Mouse (Mus musculus) hindbrain, embryonic 11.5 days (tissue): ENCODE data around the gene Cpeb3. TPM values are rescaled to one million over a fixed set of nuclear protein-coding genes. Genes with fewer than 3 reads are reported as not detected.
"Not testable (repeated sequence)": the region's sequence is repeated elsewhere in the genome, so short reads cannot be mapped to it uniquely, and the experiment has no call there.

ENCODE experiments used
- ATAC-seq: fragments of 200-750 bp; cut with Nextera tagmentation; 2 replicates; pipeline ENCODE4 v1.8.0; 2017; ENCODE audit warnings: mild to moderate bottlenecking, moderate TSS enrichment, moderate library complexity; ENCODE audit not compliant: low FRiP score
- DNase-seq: peaks from one replicate; pipeline ENCODE4 v3.0.0-alpha.2; 2015; ENCODE audit warnings: low spot score
- H3K27ac ChIP-seq: fragments of 300-500 bp; sonication (generic); 2 replicates; pipeline ENCODE4 v1.5.1; 2014; ENCODE audit warnings: mild to moderate bottlenecking, low read depth, low read length
- H3K27me3 ChIP-seq: fragments of 300-500 bp; sonication (generic); 2 replicates; pipeline ENCODE4 v1.6.1; 2014; ENCODE audit warnings: mild to moderate bottlenecking, low read length, moderate library complexity, mixed read lengths; ENCODE audit not compliant: control insufficient read depth, insufficient read depth
- H3K36me3 ChIP-seq: fragments of 300-500 bp; sonication (generic); 2 replicates; pipeline ENCODE4 v1.6.1; 2014; ENCODE audit warnings: mild to moderate bottlenecking, low read length, moderate library complexity, mixed read lengths; ENCODE audit not compliant: control insufficient read depth, insufficient read depth
- H3K4me1 ChIP-seq: fragments of 300-500 bp; sonication (generic); replicated peaks from 2 replicates; pipeline ENCODE4 v1.6.1; 2014; ENCODE audit warnings: low read length, mixed read lengths; ENCODE audit not compliant: control insufficient read depth, insufficient read depth
- H3K4me2 ChIP-seq: fragments of 300-500 bp; sonication (generic); replicated peaks from 2 replicates; pipeline ENCODE4 v1.6.1; 2014; ENCODE audit warnings: mild to moderate bottlenecking, low read depth, low read length
- H3K4me3 ChIP-seq: fragments of 300-500 bp; sonication (generic); 2 replicates; pipeline ENCODE4 v1.5.1; 2014; ENCODE audit warnings: low read depth, low read length
- H3K9ac ChIP-seq: fragments of 300-500 bp; sonication (generic); 2 replicates; pipeline ENCODE4 v1.6.1; 2014; ENCODE audit warnings: low read depth, low read length
- H3K9me3 ChIP-seq: fragments of 300-500 bp; sonication (generic); 2 replicates; pipeline ENCODE4 v1.6.1; 2016; ENCODE audit warnings: low read length; ENCODE audit not compliant: control insufficient read depth
- WGBS: fragments of 180-500 bp; shearing (Covaris S2); extraction: QIAGEN DNeasy Blood & Tissue Kit; methylation state at CpG from one replicate; pipeline ENCODE4 v1.1.7; 2014; 5-methylcytosine and 5-hydroxymethylcytosine counted together
- polyA plus RNA-seq: library from polyadenylated mRNA; unstranded; fragments of >200 nt; fragmentation: Nextera tagmentation; extraction: Ambion mirVana; gene quantifications from 2 replicates; pipeline ENCODE4 v1.2.1, GENCODE M21; 2014

Cpeb3 gene
- polyA plus RNA-seq, 1 experiment from 2014 or later: 4.9 TPM

GRCm38 (mm10) chr19:37145401-37145800 lies 63.0 kb downstream of the Cpeb3 start:
- H3K4me3 ChIP-seq: no peak overlapping the region
- no peak overlapping the region for H3K27ac ChIP-seq
- DNase-seq (no peak), ATAC-seq (no peak)
- no peaks in the 10 kb centered on the region for H3K27me3 ChIP-seq
- WGBS: 91% methylated on average over 5 of the region's 5 CpGs
- H3K4me2 ChIP-seq: no peak overlapping the region
- H3K9me3 ChIP-seq: no peaks in the 10 kb centered on the region
- no peaks in the 10 kb centered on the region for H3K36me3 ChIP-seq
- H3K9ac ChIP-seq: no peak overlapping the region
- no peaks in the 10 kb centered on the region for H3K4me1 ChIP-seq

GRCm38 (mm10) chr19:37141623-37142022 lies 66.8 kb downstream of the Cpeb3 start:
- Histone ChIP-seq H3K4me1 (no peaks in the 10 kb centered on the region), H3K9me3 (no peaks in the 10 kb centered on the region), H3K27me3 (no peaks in the 10 kb centered on the region), H3K4me3 (no peak overlapping the region), H3K9ac (no peak overlapping the region), H3K27ac (no peak overlapping the region), H3K4me2 (no peak overlapping the region), H3K36me3 (no peaks in the 10 kb centered on the region)
- WGBS: 79% methylated on average over 4 of the region's 4 CpGs
- no peak for ATAC-seq
- DNase-seq: no peak

- no peak for DNase-seq
- Histone ChIP-seq H3K4me1 (no peaks in the 10 kb centered on the region), H3K4me3 (no peak overlapping the region), H3K4me2 (no peak overlapping the region), H3K36me3 (no peaks in the 10 kb centered on the region), H3K9ac (no peak overlapping the region), H3K9me3 (no peaks in the 10 kb centered on the region), H3K27ac (no peak overlapping the region), H3K27me3 (no peaks in the 10 kb centered on the region)
- 74% methylated on average over 2 of the region's 2 CpGs for WGBS
- no peak for ATAC-seq
Measured at GRCm38 (mm10) chr19:37137133-37137532, 71.3 kb downstream of the Cpeb3 start.

GRCm38 (mm10) chr19:37135459-37135858 lies 72.9 kb downstream of the Cpeb3 start:
- H3K4me1 ChIP-seq, H3K36me3 ChIP-seq, H3K27ac ChIP-seq, H3K9me3 ChIP-seq, H3K4me3 ChIP-seq, DNase-seq, H3K4me2 ChIP-seq, ATAC-seq, H3K27me3 ChIP-seq, H3K9ac ChIP-seq: not testable (repeated sequence)
- WGBS: 96% methylated on average over 2 of the region's 2 CpGs

GRCm38 (mm10) chr19:37133666-37134065 lies 74.7 kb downstream of the Cpeb3 start:
- H3K4me2 ChIP-seq: no peak overlapping the region
- no peak overlapping the region for H3K4me3 ChIP-seq
- no peak for ATAC-seq
- H3K4me1 ChIP-seq: no peaks in the 10 kb centered on the region
- 85% methylated on average over 4 of the region's 4 CpGs for WGBS
- no peak overlapping the region for H3K9ac ChIP-seq
- no peaks in the 10 kb centered on the region for H3K36me3 ChIP-seq
- H3K27me3 ChIP-seq: no peaks in the 10 kb centered on the region
- no peak for DNase-seq
- H3K9me3 ChIP-seq: no peaks in the 10 kb centered on the region
- H3K27ac ChIP-seq: no peak overlapping the region

- DNase-seq: no peak
- 83% methylated on average over 1 of the region's 1 CpGs for WGBS
- Histone ChIP-seq H3K4me2 (no peak overlapping the region), H3K36me3 (no peaks in the 10 kb centered on the region), H3K9ac (no peak overlapping the region), H3K9me3 (no peaks in the 10 kb centered on the region), H3K27me3 (no peaks in the 10 kb centered on the region), H3K4me3 (no peak overlapping the region), H3K27ac (no peak overlapping the region), H3K4me1 (no peaks in the 10 kb centered on the region)
- no peak for ATAC-seq
Measured at GRCm38 (mm10) chr19:37131660-37132059, 76.7 kb downstream of the Cpeb3 start.

- no peaks in the 10 kb centered on the region for H3K9me3 ChIP-seq
- H3K4me2 ChIP-seq: no peak overlapping the region
- DNase-seq: no peak
- no peaks in the 10 kb centered on the region for H3K36me3 ChIP-seq
- no peak overlapping the region for H3K27ac ChIP-seq
- H3K4me3 ChIP-seq: no peak overlapping the region
- H3K27me3 ChIP-seq: no peaks in the 10 kb centered on the region
- WGBS: 97% methylated on average over 4 of the region's 4 CpGs
- ATAC-seq: no peak
- H3K4me1 ChIP-seq: no peaks in the 10 kb centered on the region
- H3K9ac ChIP-seq: no peak overlapping the region
Measured at GRCm38 (mm10) chr19:37128461-37128860, 79.9 kb downstream of the Cpeb3 start.

GRCm38 (mm10) chr19:37127018-37127567 lies 81.3 kb downstream of the Cpeb3 start:
- 81% methylated on average over 5 of the region's 5 CpGs for WGBS
- no peaks in the 10 kb centered on the region for H3K4me1 ChIP-seq
- H3K9me3 ChIP-seq: no peaks in the 10 kb centered on the region
- H3K36me3 ChIP-seq: no peaks in the 10 kb centered on the region
- H3K27ac ChIP-seq: no peak overlapping the region
- H3K9ac ChIP-seq: no peak overlapping the region
- H3K27me3 ChIP-seq: no peaks in the 10 kb centered on the region
- no peak overlapping the region for H3K4me3 ChIP-seq
- ATAC-seq (no peak), DNase-seq (no peak)
- H3K4me2 ChIP-seq: no peak overlapping the region

- Histone ChIP-seq H3K4me3 (no peak overlapping the region), H3K36me3 (no peaks in the 10 kb centered on the region), H3K4me1 (no peaks in the 10 kb centered on the region), H3K9ac (no peak overlapping the region), H3K27ac (no peak overlapping the region), H3K4me2 (no peak overlapping the region), H3K9me3 (no peaks in the 10 kb centered on the region), H3K27me3 (no peaks in the 10 kb centered on the region)
- no peak for DNase-seq
- ATAC-seq: no peak
Measured at GRCm38 (mm10) chr19:37124961-37125360, 83.4 kb downstream of the Cpeb3 start.
